Mouse (Mus musculus) spleen, adult 2 months (tissue): ENCODE measurements around the gene Cnot6.

Experiments
- CTCF ChIP-seq: fragments of 200-500 bp; IDR thresholded peaks from 2 replicates; pipeline ENCODE4 v1.5.1; 2011; ENCODE audit warnings: mild to moderate bottlenecking, inconsistent platforms; ENCODE audit not compliant: insufficient read depth, insufficient read length, insufficient replicate concordance; ENCODE audit errors: extremely low read depth
- POLR2A ChIP-seq: fragments of 200-500 bp; IDR thresholded peaks from 2 replicates; pipeline ENCODE4 v1.6.1; 2011; ENCODE audit warnings: low read depth, low read length, inconsistent platforms

- TF ChIP-seq CTCF, result no peak
- no peak for TF ChIP-seq POLR2A
Measured at GRCm38 (mm10) chr11:49621953-49622352, 90.6 kb downstream of the Cnot6 start.
